In genomic region chr2:20777931-20778330, GRCm38 (mm10) we compare ENCODE assay signal across 8 mouse cellular contexts.
DNase-seq lines count a peak whose midpoint lies in the region; ATAC-seq and TF ChIP-seq lines count a peak whose summit lies in the region.

No protein-coding gene starts in this region.

- peak; percentile 47; the same call in 1 of the 2 replicates for TF ChIP-seq CTCF in brain, embryonic 14.5 days (IDR thresholded peaks at IDR 0.05; ENCODE audit: borderline replicate concordance, extremely low read depth, insufficient read depth, insufficient read length)

- peaks cover 32% of the 10 kb centered on the region; the same call in 1 of the 2 replicates for H3K36me3 ChIP-seq in kidney, embryonic 14.5 days (ENCODE audit: control insufficient read depth, insufficient read depth, low read length)

- H3K4me1 ChIP-seq in kidney, embryonic 14.5 days (ENCODE audit: control insufficient read depth, insufficient read depth, low read length), result no peaks in the 10 kb centered on the region

- H3K9ac ChIP-seq in kidney, embryonic 14.5 days (ENCODE audit: low read depth, low read length), result no peak overlapping the region

- 79% methylated on average over 6 of the region's 6 CpGs for WGBS in kidney, embryonic 14.5 days

- no peak overlapping the region for H3K4me2 ChIP-seq in kidney, embryonic 14.5 days (replicated peaks; ENCODE audit: low read depth, low read length)

- no peaks in the 10 kb centered on the region for H3K9me3 ChIP-seq in kidney, embryonic 14.5 days (ENCODE audit: control insufficient read depth, low read length)

- H3K4me3 ChIP-seq in kidney, embryonic 14.5 days (ENCODE audit: low read length), result no peak overlapping the region

- H3K27ac ChIP-seq in kidney, embryonic 14.5 days (ENCODE audit: low read depth, low read length), result no peak overlapping the region

- peak; percentile 34 for DNase-seq in kidney, adult 9 months
- DNase-seq in NIH3T3 (ENCODE audit: low read depth), result peak; percentile 71
- peak; percentile 57 for DNase-seq in brain, embryonic 14.5 days (ENCODE audit: low read depth)
- DNase-seq in layer of hippocampus, adult 8-10 months (ENCODE audit: low spot score in 2 of 2), result peak; percentile 14 to 19
- DNase-seq in testis, postnatal 10 days (ENCODE audit: low spot score), result peak; percentile 75
- no peak for DNase-seq in thymus, postnatal 0 days (ENCODE audit: low spot score)
- DNase-seq in heart, adult 8-10 months (ENCODE audit: low spot score), result no peak

- ATAC-seq in kidney, embryonic 14.5 days (ENCODE audit: low FRiP score, low TSS enrichment), result no peak

- no peaks in the 10 kb centered on the region for H3K27me3 ChIP-seq in kidney, embryonic 14.5 days (ENCODE audit: control insufficient read depth, insufficient read depth, low read length)

- no peak for TF ChIP-seq POLR2A in brain, embryonic 14.5 days (IDR thresholded peaks at IDR 0.05; ENCODE audit: borderline replicate concordance, extremely low read depth, insufficient read depth, insufficient read length, poor library complexity, severe bottlenecking)

Comparison
In these comparisons a context has a peak if more than half of its experiments do, and no peak if none do; other contexts are left out.
1. DNase-seq: peak in kidney, adult 9 months (single experiment), NIH3T3 (single experiment), brain, embryonic 14.5 days (single experiment), layer of hippocampus, adult 8-10 months (2 of 2) and testis, postnatal 10 days (single experiment); none in thymus, postnatal 0 days (single experiment) and heart, adult 8-10 months (single experiment).